In the genomic region with DNA sequence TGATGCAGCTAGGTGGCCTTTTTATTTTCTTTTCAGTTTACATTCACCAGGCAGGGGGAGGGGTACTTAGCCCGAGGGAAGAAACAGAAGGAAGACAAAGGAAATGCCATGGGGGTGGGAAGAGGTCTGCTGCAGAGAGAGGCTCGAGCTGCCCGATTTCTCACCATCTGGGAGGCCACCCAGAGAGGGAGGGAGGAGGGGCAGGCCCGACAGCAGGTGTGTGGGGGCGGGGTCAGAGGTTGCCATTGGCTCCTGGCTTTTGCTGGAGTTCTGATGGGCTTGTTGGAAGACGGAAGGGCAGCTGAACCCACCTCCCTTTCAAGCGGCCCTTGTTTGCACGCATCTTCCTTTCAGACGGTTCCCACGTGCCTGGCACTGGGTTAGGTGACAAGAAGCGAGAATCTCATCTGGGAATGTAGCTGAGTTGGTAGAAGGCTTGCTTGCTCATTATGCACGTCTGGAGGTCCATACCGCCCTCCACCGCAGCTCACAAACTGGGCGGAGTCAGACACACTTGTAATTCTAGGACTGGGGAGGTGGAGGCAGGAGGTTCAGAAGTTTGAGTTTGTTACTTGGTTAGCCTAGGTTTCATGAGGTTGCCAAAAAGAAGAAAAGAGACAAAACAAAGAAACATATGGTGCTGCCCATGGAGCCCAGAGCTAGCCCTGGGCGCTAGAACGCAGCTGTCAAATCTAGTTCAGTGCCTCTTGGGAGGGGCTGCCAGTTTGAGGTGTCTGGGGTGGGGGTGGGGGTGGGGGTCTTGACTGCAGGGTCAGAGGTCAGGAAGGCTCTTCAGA, we compare ENCODE assay signal across 9 mouse cellular contexts. TPM values are rescaled to one million over a fixed set of nuclear protein-coding genes. Genes with fewer than 3 reads are reported as not detected.
DNase-seq lines count a peak whose midpoint lies in the region; ATAC-seq lines count a peak whose summit lies in the region.
"Had no signal": no experiment of that assay in that cellular context is flagged by ENCODE, and none has a peak within 500 bp of the region (broad histone marks: within the 10 kb centered on the region; RNA-seq: fewer than 3 reads in every experiment).

No protein-coding gene starts in this region.

- peak overlapping the region; percentile 41 for H3K9ac ChIP-seq in hindbrain, embryonic 11.5 days (ENCODE audit: low read depth, low read length)
- peak overlapping the region; percentile 44 for H3K9ac ChIP-seq in midbrain, embryonic 11.5 days (ENCODE audit: low read length)

- H3K36me3 ChIP-seq in hindbrain, embryonic 11.5 days (ENCODE audit: control insufficient read depth, insufficient read depth, low read length), result no peaks in the 10 kb centered on the region
- H3K36me3 ChIP-seq in midbrain, embryonic 11.5 days (ENCODE audit: control insufficient read depth, insufficient read depth, low read length), result no peaks in the 10 kb centered on the region

- no peaks in the 10 kb centered on the region; the same call in 1 of the 2 replicates for H3K27me3 ChIP-seq in hindbrain, embryonic 11.5 days (ENCODE audit: control insufficient read depth, insufficient read depth, low read length)
- no peaks in the 10 kb centered on the region for H3K27me3 ChIP-seq in midbrain, embryonic 11.5 days (ENCODE audit: control insufficient read depth, insufficient read depth, low read length)

- 2% methylated on average over 17 of the region's 17 CpGs for WGBS in hindbrain, embryonic 11.5 days
- 3% methylated on average over 17 of the region's 17 CpGs for WGBS in midbrain, embryonic 11.5 days

- H3K4me2 ChIP-seq in hindbrain, embryonic 11.5 days (replicated peaks; ENCODE audit: low read depth, low read length), result peak overlapping the region; percentile 25
- H3K4me2 ChIP-seq in midbrain, embryonic 11.5 days, result peak overlapping the region; percentile 13

- H3K4me3 ChIP-seq in hindbrain, embryonic 11.5 days (ENCODE audit: low read depth, low read length), result peak overlapping the region; percentile 8; the same call in 1 of the 2 replicates
- H3K4me3 ChIP-seq in midbrain, embryonic 11.5 days (ENCODE audit: low read depth, low read length), result no peak overlapping the region
- H3K4me3 ChIP-seq: erythroblast, embryonic 14.5 days had no signal

- no peak for ATAC-seq in cerebellum, adult (ENCODE audit: insufficient number of reproducible peaks, low FRiP score, low TSS enrichment)
- ATAC-seq in hindbrain, embryonic 11.5 days (ENCODE audit: low FRiP score), result peak; percentile 72
- peak; percentile 69 for ATAC-seq in midbrain, embryonic 11.5 days (ENCODE audit: low FRiP score)

- no peaks in the 10 kb centered on the region for H3K9me3 ChIP-seq in hindbrain, embryonic 11.5 days (ENCODE audit: control insufficient read depth, low read length)
- H3K9me3 ChIP-seq in midbrain, embryonic 11.5 days (ENCODE audit: control insufficient read depth, low read length), result no peaks in the 10 kb centered on the region

- peaks cover 49% of the 10 kb centered on the region for H3K4me1 ChIP-seq in hindbrain, embryonic 11.5 days (replicated peaks; ENCODE audit: control insufficient read depth, insufficient read depth, low read length)
- H3K4me1 ChIP-seq in midbrain, embryonic 11.5 days (ENCODE audit: control insufficient read depth, insufficient read depth, low read length), result peaks cover 66% of the 10 kb centered on the region

- peak; percentile 76 to 88 for DNase-seq in cerebellum, postnatal 14 days
- DNase-seq in MN1 (ENCODE audit: low spot score), result peak; percentile 73
- DNase-seq in hindbrain, embryonic 11.5 days (ENCODE audit: low spot score), result peak; percentile 86
- peak; percentile 95 for DNase-seq in midbrain, embryonic 11.5 days (ENCODE audit: low spot score, missing footprints)
- DNase-seq in thymus, postnatal 14 days, result peak; percentile 95
- DNase-seq in left cerebral cortex, adult 11 months (ENCODE audit: low spot score), result no peak
- DNase-seq in gastrocnemius, postnatal 4 days (ENCODE audit: low spot score in 2 of 2), result no peak

- peak overlapping the region; percentile 95 for H3K27ac ChIP-seq in hindbrain, embryonic 11.5 days (ENCODE audit: low read depth, low read length)
- H3K27ac ChIP-seq in midbrain, embryonic 11.5 days (ENCODE audit: low read depth, low read length), result peak overlapping the region; percentile 94

RNA-seq across cellular contexts. Expression of gene Trp53i11, which starts 10.3 kb away (rescaled TPM):
- polyA plus RNA-seq in hindbrain, embryonic 11.5 days (2014; fragmentation: Nextera tagmentation; extraction: Ambion mirVana), result 204 and 221 TPM in 2 replicates
- polyA plus RNA-seq in midbrain, embryonic 11.5 days (2014; fragmentation: Nextera tagmentation; extraction: Ambion mirVana), result 179 and 191 TPM in 2 replicates
- 10 to 100 TPM; 39.8 to 40.1 TPM for total RNA-seq in gastrocnemius, postnatal 4 days (2021)

Comparison
In these comparisons a context has a peak if more than half of its experiments do, and no peak if none do; other contexts are left out.
1. DNase-seq: peak in cerebellum, postnatal 14 days (2 of 2), MN1 (single experiment), hindbrain, embryonic 11.5 days (single experiment), midbrain, embryonic 11.5 days (single experiment) and thymus, postnatal 14 days (single experiment); none in left cerebral cortex, adult 11 months (single experiment) and gastrocnemius, postnatal 4 days (0 of 2).